In genomic region chr10:77215641-77216040, GRCm38 (mm10) we compare ENCODE assay signal across 10 mouse cellular contexts. TPM values are rescaled to one million over a fixed set of nuclear protein-coding genes. Genes with fewer than 3 reads are reported as not detected.
A peak's percentile ranks its signal among the peaks of the same experiment; 100 is the strongest.
DNase-seq lines count a peak whose midpoint lies in the region; ATAC-seq and TF ChIP-seq lines count a peak whose summit lies in the region.
"Had no signal": no experiment of that assay in that cellular context is flagged by ENCODE, and none has a peak within 500 bp of the region (broad histone marks: within the 10 kb centered on the region; RNA-seq: fewer than 3 reads in every experiment).

No protein-coding gene starts in this region.

- intact Hi-C loops in left cerebral cortex, adult 2 months (cut with DNase I): no loop called here

- ATAC-seq in heart, embryonic 14.5 days (ENCODE audit: insufficient number of reproducible peaks, insufficient read depth, low FRiP score, low read depth): peak; percentile 57; the same call in 1 of the 2 replicates
- ATAC-seq in neural tube, embryonic 13.5 days (ENCODE audit: low read depth): no peak
- ATAC-seq in limb, embryonic 15.5 days (ENCODE audit: insufficient number of reproducible peaks, low FRiP score, low TSS enrichment, low read depth): no peak
- ATAC-seq: Patski had no signal

- H3K27me3 ChIP-seq in heart, embryonic 14.5 days (ENCODE audit: control insufficient read depth, insufficient read depth, low read length): no peaks in the 10 kb centered on the region
- no peaks in the 10 kb centered on the region for H3K27me3 ChIP-seq in neural tube, embryonic 13.5 days
- no peaks in the 10 kb centered on the region for H3K27me3 ChIP-seq in limb, embryonic 15.5 days
- H3K27me3 ChIP-seq: Patski had no signal

- no peak overlapping the region for H3K4me3 ChIP-seq in heart, embryonic 14.5 days (ENCODE audit: control insufficient read depth in 1 of 2, insufficient read depth in 1 of 2, low read depth in 1 of 2, low read length in 2 of 2)
- H3K4me3 ChIP-seq in neural tube, embryonic 13.5 days: no peak overlapping the region
- no peak overlapping the region for H3K4me3 ChIP-seq in limb, embryonic 15.5 days
- no peak overlapping the region for H3K4me3 ChIP-seq in left cerebral cortex, adult 2 months

- WGBS in heart, embryonic 14.5 days: 45% methylated on average over 4 of the region's 4 CpGs
- WGBS in neural tube, embryonic 13.5 days: 70% methylated on average over 4 of the region's 4 CpGs
- WGBS in limb, embryonic 15.5 days: 54% methylated on average over 4 of the region's 4 CpGs

- no peak overlapping the region for H3K9ac ChIP-seq in heart, embryonic 14.5 days (ENCODE audit: low read length)
- no peak overlapping the region for H3K9ac ChIP-seq in neural tube, embryonic 13.5 days
- H3K9ac ChIP-seq in limb, embryonic 15.5 days: no peak overlapping the region

- H3K4me2 ChIP-seq in heart, embryonic 14.5 days (ENCODE audit: low read length): no peak overlapping the region
- no peak overlapping the region for H3K4me2 ChIP-seq in neural tube, embryonic 13.5 days
- no peak overlapping the region for H3K4me2 ChIP-seq in limb, embryonic 15.5 days

- no peaks in the 10 kb centered on the region for H3K9me3 ChIP-seq in heart, embryonic 14.5 days (ENCODE audit: control insufficient read depth, low read length)
- no peaks in the 10 kb centered on the region for H3K9me3 ChIP-seq in neural tube, embryonic 13.5 days
- no peaks in the 10 kb centered on the region for H3K9me3 ChIP-seq in limb, embryonic 15.5 days

- H3K27ac ChIP-seq in heart, embryonic 14.5 days (replicated peaks in 1 of 2; ENCODE audit: control insufficient read depth in 1 of 2, insufficient read depth in 1 of 2, low read depth in 2 of 2, low read length in 2 of 2): peak overlapping the region; percentile 59 to 61
- peak overlapping the region; percentile 9; the same call in 1 of the 2 replicates for H3K27ac ChIP-seq in neural tube, embryonic 13.5 days (replicated peaks)
- peak overlapping the region; percentile 33; the same call in 1 of the 2 replicates for H3K27ac ChIP-seq in limb, embryonic 15.5 days
- H3K27ac ChIP-seq in left cerebral cortex, adult 2 months: no peak overlapping the region

- TF ChIP-seq CTCF in left cerebral cortex, adult 2 months (IDR thresholded peaks at IDR 0.05): no peak

- H3K36me3 ChIP-seq in heart, embryonic 14.5 days (ENCODE audit: control insufficient read depth, insufficient read depth, low read length): no peaks in the 10 kb centered on the region
- H3K36me3 ChIP-seq in neural tube, embryonic 13.5 days: no peaks in the 10 kb centered on the region
- no peaks in the 10 kb centered on the region for H3K36me3 ChIP-seq in limb, embryonic 15.5 days

- DNase-seq in heart, adult 11 months: no peak
- no peak for DNase-seq in neural tube, embryonic 10.5 days (ENCODE audit: extremely low spot score, low spot score)
- no peak for DNase-seq in left cerebral cortex, adult 2 months (ENCODE audit: extremely low spot score in 1 of 2, low spot score in 2 of 2)
- DNase-seq in gastrocnemius, adult 8-10 months (ENCODE audit: low spot score in 2 of 2): no peak
- no peak for DNase-seq in right cerebral cortex, postnatal 14 days
- DNase-seq: thymus, postnatal 4 days had no signal

- H3K4me1 ChIP-seq in heart, embryonic 14.5 days (ENCODE audit: control insufficient read depth in 2 of 2, insufficient read depth in 2 of 2, low read length in 2 of 2): peaks cover 38 to 42% of the 10 kb centered on the region in 2 experiments
- H3K4me1 ChIP-seq in neural tube, embryonic 13.5 days (replicated peaks): peaks cover 14% of the 10 kb centered on the region
- peaks cover 21% of the 10 kb centered on the region for H3K4me1 ChIP-seq in limb, embryonic 15.5 days

RNA-seq across cellular contexts. Expression of gene Pofut2, which starts 43.4 kb away (rescaled TPM):
- polyA plus RNA-seq in heart, embryonic 14.5 days (2014; fragmentation: Nextera tagmentation; extraction: Ambion mirVana): 105 TPM in 2 replicates
- 62.3 and 69.6 TPM in 2 replicates for polyA plus RNA-seq in neural tube, embryonic 13.5 days (2015; fragmentation: Nextera tagmentation; extraction: Ambion mirVana)
- polyA plus RNA-seq in limb, embryonic 15.5 days (2015; fragmentation: Nextera tagmentation; extraction: Ambion mirVana): 187 and 210 TPM in 2 replicates
- total RNA-seq in left cerebral cortex, adult 2 months (2021): 10 to 100 TPM; 37.6 to 38.2 TPM
- total RNA-seq in gastrocnemius, adult 8-10 months (2022): 10 to 100 TPM; 22.7 to 29.5 (median 23.8) TPM

RNA-seq across cellular contexts. Expression of gene Col18a1, which starts 49.3 kb away (rescaled TPM):
- polyA plus RNA-seq in heart, embryonic 14.5 days (2014; fragmentation: Nextera tagmentation; extraction: Ambion mirVana): 93.5 and 102 TPM in 2 replicates
- polyA plus RNA-seq in neural tube, embryonic 13.5 days (2015; fragmentation: Nextera tagmentation; extraction: Ambion mirVana): 63.3 and 64.2 TPM in 2 replicates
- polyA plus RNA-seq in limb, embryonic 15.5 days (2015; fragmentation: Nextera tagmentation; extraction: Ambion mirVana): 93.5 and 100.0 TPM in 2 replicates
- total RNA-seq in left cerebral cortex, adult 2 months (2021): 1 to 10 TPM; 3.6 to 3.8 TPM
- total RNA-seq in gastrocnemius, adult 8-10 months (2022): 1 to 10 TPM; 2.2 to 5.9 (median 3.7) TPM
